Mouse (Mus musculus) heart, postnatal 0 days (tissue): ENCODE measurements around the gene Sept6. TPM values are rescaled to one million over a fixed set of nuclear protein-coding genes. Genes with fewer than 3 reads are reported as not detected.

ENCODE experiments used
- ATAC-seq: fragments of 200-750 bp; cut with Nextera tagmentation; 2 replicates; pipeline ENCODE4 v1.8.0; 2017; ENCODE audit warnings: low read depth, moderate number of reproducible peaks, moderate library complexity; ENCODE audit not compliant: insufficient read depth
- DNase-seq: peaks from one replicate; pipeline ENCODE4 v3.0.0-alpha.2; 2016; ENCODE audit warnings: low spot score
- H3K27ac ChIP-seq: fragments of 300-500 bp; sonication (generic); 2 replicates; pipeline ENCODE4 v1.5.1; 2014; ENCODE audit warnings: low read depth, mild to moderate bottlenecking
- H3K27me3 ChIP-seq: fragments of 300-500 bp; sonication (generic); 2 replicates; pipeline ENCODE4 v1.6.1; 2014; ENCODE audit warnings: low read length, mixed read lengths; ENCODE audit not compliant: control insufficient read depth, insufficient read depth
- H3K36me3 ChIP-seq: fragments of 300-500 bp; sonication (generic); replicated peaks from 2 replicates; pipeline ENCODE4 v1.6.1; 2014; ENCODE audit warnings: low read length, mixed read lengths; ENCODE audit not compliant: control insufficient read depth, insufficient read depth
- H3K4me1 ChIP-seq: fragments of 300-500 bp; sonication (generic); 2 replicates; pipeline ENCODE4 v1.6.1; 2014; ENCODE audit warnings: antibody characterized with exemption; ENCODE audit not compliant: control insufficient read depth, insufficient read depth
- H3K4me2 ChIP-seq: fragments of 300-500 bp; sonication (generic); 2 replicates; pipeline ENCODE4 v1.6.1; 2014; ENCODE audit warnings: low read depth, mild to moderate bottlenecking, low read length, moderate library complexity
- H3K4me3 ChIP-seq: fragments of 300-500 bp; sonication (generic); 2 replicates; pipeline ENCODE4 v1.5.1; 2014; ENCODE audit warnings: low read depth, low read length
- H3K9ac ChIP-seq: fragments of 300-500 bp; sonication (generic); replicated peaks from 2 replicates; pipeline ENCODE4 v1.6.1; 2014; ENCODE audit warnings: low read depth, low read length, mixed read lengths
- H3K9me3 ChIP-seq: fragments of 300-500 bp; sonication (generic); replicated peaks from 2 replicates; pipeline ENCODE4 v1.6.1; 2016; ENCODE audit warnings: low read length; ENCODE audit not compliant: control insufficient read depth
- CTCF ChIP-seq: IDR thresholded peaks from 2 replicates; pipeline ENCODE4 v1.5.1; 2016; ENCODE audit warnings: antibody characterized with exemption, control low read depth, low read depth
- EP300 ChIP-seq: IDR thresholded peaks from 2 replicates; pipeline ENCODE4 v1.6.1; 2016; ENCODE audit warnings: antibody characterized with exemption, low read depth
- WGBS: fragments of 180-500 bp; shearing (Covaris S2); extraction: QIAGEN DNeasy Blood & Tissue Kit; methylation state at CpG from one replicate; pipeline ENCODE4 v1.1.7; 2014; 5-methylcytosine and 5-hydroxymethylcytosine counted together
- polyA plus RNA-seq: library from polyadenylated mRNA; unstranded; fragments of >200 nt; fragmentation: Nextera tagmentation; extraction: Ambion mirVana; gene quantifications from 2 replicates; pipeline ENCODE4 v1.2.1, GENCODE M21; 2015
- total RNA-seq: library from RNA; depleted of rRNA; stranded (reverse); fragments of >200 nt; gene quantifications from 2 replicates; pipeline ENCODE4 v1.2.3, GENCODE M21; 2014; ENCODE audit warnings: low replicate concordance

The Sept6 gene
- total and polyA plus RNA-seq, 2 experiments from 2014 or later: 22.3 to 73.5 TPM

DNA sequence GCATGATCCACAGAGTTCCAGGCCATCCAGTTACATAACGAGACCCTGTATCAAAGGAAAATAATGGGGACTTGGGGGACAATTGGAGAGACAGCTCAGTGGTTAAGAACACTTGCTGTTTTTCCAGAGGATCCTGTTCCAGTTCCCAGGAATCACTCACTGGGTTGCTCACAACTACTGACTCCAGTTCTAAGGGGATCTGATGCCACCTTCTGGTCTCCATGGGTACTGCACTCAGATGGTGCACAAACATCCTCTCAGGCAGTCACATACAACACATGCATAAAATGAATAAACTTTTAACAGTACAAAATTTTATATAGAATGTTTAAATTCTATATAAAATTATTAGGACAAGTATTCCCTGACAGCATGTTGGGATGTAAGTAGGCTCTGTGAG is 106.9 kb downstream of the Sept6 start:
- no peaks in the 10 kb centered on the region for H3K4me1 ChIP-seq
- H3K27me3 ChIP-seq: no peaks in the 10 kb centered on the region
- 72% methylated on average over 1 of the region's 1 CpGs for WGBS
- H3K4me3 ChIP-seq: no peak overlapping the region
- H3K36me3 ChIP-seq: 0 out of 2 replicates have a peak, but pooled peaks cover 3% of the 10 kb centered on the region
- H3K9ac ChIP-seq: no peak overlapping the region
- TF ChIP-seq CTCF (peak; percentile 24; the same call in 1 of the 2 replicates), EP300 (no peak)
- H3K4me2 ChIP-seq: no peak overlapping the region
- no peak overlapping the region for H3K27ac ChIP-seq
- no peaks in the 10 kb centered on the region for H3K9me3 ChIP-seq
- no peak for ATAC-seq
- no peak for DNase-seq

DNA sequence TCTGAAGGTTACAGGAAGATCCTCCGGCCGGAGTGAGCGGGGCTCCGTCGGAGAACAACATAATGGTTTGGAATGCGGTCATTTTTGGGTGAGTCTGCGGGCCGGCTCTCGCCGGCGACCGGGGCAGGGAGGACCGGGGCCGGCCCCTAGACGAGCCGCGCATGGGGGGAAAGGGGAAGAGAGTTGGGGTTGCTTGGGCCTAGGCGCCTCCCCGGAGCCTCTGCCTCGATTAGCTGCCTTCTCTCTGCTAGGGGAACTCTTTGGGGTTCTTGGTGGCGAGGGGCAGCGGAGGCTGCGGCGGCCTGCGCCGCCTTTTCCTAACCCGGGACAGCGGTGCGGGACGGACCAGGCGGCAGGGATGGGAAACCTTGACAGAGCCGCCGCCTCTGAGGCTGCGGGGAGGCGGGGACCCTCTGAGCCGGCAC is 116.9 kb downstream of the Sept6 start:
- H3K9ac ChIP-seq: peak overlapping the region; percentile 93
- H3K9me3 ChIP-seq: no peaks in the 10 kb centered on the region
- DNase-seq (no peak), ATAC-seq (peak; percentile 52)
- H3K27me3 ChIP-seq: no peaks in the 10 kb centered on the region
- H3K27ac ChIP-seq: peak overlapping the region; percentile 83
- TF ChIP-seq CTCF: no peak
- no peak for TF ChIP-seq EP300
- H3K4me1 ChIP-seq: no peaks in the 10 kb centered on the region
- peak overlapping the region; percentile 71 for H3K4me2 ChIP-seq
- WGBS: 16% methylated on average over 30 of the region's 36 CpGs
- peak overlapping the region; percentile 86 for H3K4me3 ChIP-seq
- H3K36me3 ChIP-seq: no peaks in the 10 kb centered on the region

DNA sequence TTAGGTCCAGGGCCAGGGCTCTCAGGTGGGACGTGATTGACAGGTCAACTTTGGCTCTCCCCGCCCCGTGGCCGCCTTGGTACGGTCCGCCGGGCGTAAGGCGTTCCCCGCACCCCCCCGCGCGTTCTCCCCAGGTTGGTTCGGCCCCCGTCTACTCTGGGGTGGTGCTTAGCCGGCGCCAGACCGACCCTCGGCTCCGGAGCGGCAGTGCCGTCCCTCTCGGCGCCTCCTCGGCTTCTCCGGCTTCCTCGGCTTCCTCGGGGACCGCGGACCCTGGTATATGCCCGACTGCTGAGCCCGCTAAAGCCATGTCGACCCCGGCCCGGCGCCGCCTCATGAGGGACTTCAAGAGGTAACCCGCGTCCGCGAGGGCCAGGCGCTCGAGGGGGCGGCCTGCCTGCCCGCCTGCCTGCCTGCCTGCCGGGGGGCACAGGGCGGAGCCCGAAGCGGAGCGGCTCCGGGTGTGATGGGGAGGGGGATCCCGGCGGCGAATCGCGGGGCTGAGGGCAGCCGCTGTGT is 117.4 kb downstream of the Sept6 start:
- peak; percentile 69 for DNase-seq
- H3K9me3 ChIP-seq: no peaks in the 10 kb centered on the region
- WGBS: 11% methylated on average over 57 of the region's 57 CpGs
- peak overlapping the region; percentile 83 for H3K27ac ChIP-seq
- H3K4me1 ChIP-seq: no peaks in the 10 kb centered on the region
- H3K9ac ChIP-seq: peak overlapping the region; percentile 93
- peak; percentile 96 for ATAC-seq
- H3K4me3 ChIP-seq: peak overlapping the region; percentile 86
- H3K4me2 ChIP-seq: peak overlapping the region; percentile 71
- TF ChIP-seq EP300: peak; percentile 32; the same call in 1 of the 2 replicates
- no peak for TF ChIP-seq CTCF
- no peaks in the 10 kb centered on the region for H3K36me3 ChIP-seq
- no peaks in the 10 kb centered on the region for H3K27me3 ChIP-seq

DNA sequence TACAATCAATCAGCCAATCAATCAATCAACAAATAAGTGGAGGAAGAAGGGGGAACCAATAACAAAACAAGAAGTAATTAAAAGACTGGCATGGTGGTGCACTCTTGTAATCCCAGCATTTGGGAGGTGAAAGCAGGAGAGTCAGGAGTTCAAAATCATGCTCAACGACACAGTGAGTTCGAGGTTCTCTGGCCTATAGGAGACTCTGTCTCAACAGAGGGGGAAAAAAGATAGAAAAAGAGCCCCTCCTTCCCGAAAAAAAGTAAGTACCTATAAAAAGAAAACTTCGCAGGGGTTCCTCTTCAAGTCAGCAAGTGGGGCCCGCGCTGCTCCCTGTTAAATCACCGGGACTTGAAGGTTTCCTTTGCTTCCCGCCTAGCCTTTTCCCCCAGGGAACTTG is 117.8 kb downstream of the Sept6 start, which contains the start of the genes Ube2a and C330007P06Rik:
Ube2a (plus strand) TSS at position 136 of the 400 bp plus-strand sequence.
C330007P06Rik (minus strand) TSS at position 347 of the 400 bp plus-strand sequence.
- Histone ChIP-seq H3K4me3 (peak within 1 kb of the TSS; percentile 86), H3K27ac (peak within 1 kb of the TSS; percentile 83), H3K9ac (peak within 1 kb of the TSS; percentile 93), H3K36me3 (no peaks in the 10 kb centered on the region), H3K27me3 (no peaks in the 10 kb centered on the region), H3K4me1 (no peaks in the 10 kb centered on the region), H3K4me2 (peak within 1 kb of the TSS; percentile 71), H3K9me3 (no peaks in the 10 kb centered on the region)
- TF ChIP-seq EP300: no peak
- TF ChIP-seq CTCF: no peak
- WGBS: 34% methylated on average over 8 of the region's 8 CpGs
- DNase-seq: no peak
- no peak for ATAC-seq

DNA sequence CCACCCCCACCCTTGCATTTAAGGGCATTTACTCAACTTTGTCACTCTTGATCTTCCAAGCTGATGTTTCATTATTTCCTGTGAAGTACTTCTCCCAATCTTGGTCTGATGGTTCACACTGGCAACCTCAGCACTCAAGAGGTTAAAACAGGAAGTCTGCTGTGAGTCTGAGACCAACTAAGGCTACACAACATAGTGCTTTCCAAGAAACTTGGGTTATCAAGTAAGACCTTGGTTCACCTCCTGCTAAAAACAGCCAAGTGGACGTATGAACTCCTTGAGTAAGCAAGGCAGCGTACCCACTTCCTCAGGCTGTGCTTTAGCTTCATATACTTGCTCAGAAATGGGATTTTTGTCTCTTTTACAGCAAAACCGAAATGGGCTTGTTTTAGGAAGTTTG is 121.2 kb downstream of the Sept6 start:
- no peak overlapping the region for H3K4me2 ChIP-seq
- no peak for DNase-seq
- no peaks in the 10 kb centered on the region for H3K36me3 ChIP-seq
- no peak for TF ChIP-seq CTCF
- no peak for TF ChIP-seq EP300
- no peak overlapping the region for H3K27ac ChIP-seq
- ATAC-seq: no peak
- no peak overlapping the region for H3K9ac ChIP-seq
- H3K4me3 ChIP-seq: no peak overlapping the region
- H3K27me3 ChIP-seq: no peaks in the 10 kb centered on the region
- WGBS: 52% methylated on average over 3 of the region's 3 CpGs
- no peaks in the 10 kb centered on the region for H3K4me1 ChIP-seq
- H3K9me3 ChIP-seq: no peaks in the 10 kb centered on the region
